Mouse (Mus musculus): ENCODE measurements around the gene Vwf.

DNA sequence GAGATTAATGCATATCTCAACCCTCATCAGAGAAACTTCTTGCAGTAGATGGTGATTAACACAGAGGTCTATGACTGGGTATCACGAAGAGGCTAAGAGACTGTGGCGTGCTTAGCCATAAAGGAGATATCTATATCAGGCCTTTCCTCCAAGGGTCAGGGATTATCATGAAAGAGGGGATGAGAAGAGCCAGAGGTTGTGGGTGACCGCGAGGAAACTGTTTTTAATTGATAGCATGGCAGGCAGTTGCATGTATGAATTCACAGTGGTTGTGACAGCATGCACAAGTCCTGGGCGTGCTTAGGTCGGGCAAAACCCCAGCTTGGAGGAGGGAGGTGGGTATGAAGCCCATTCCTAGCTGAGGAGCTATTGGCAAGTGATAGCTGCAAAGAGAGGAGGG is 5.3 kb upstream of the Vwf start:
- TF ChIP-seq CTCF (IDR thresholded peaks at IDR 0.05; ENCODE audit: low read depth, low read length) (no peak), POLR2A (IDR thresholded peaks at IDR 0.05; ENCODE audit: extremely low read depth, insufficient read depth, low read length) (no peak)
